Mouse (Mus musculus): ENCODE data around the gene Cacng2. TPM values are rescaled to one million over a fixed set of nuclear protein-coding genes. Genes with fewer than 3 reads are reported as not detected.

Cacng2 gene
- total RNA-seq, 2 experiments from 2014 or later = not detected

DNA sequence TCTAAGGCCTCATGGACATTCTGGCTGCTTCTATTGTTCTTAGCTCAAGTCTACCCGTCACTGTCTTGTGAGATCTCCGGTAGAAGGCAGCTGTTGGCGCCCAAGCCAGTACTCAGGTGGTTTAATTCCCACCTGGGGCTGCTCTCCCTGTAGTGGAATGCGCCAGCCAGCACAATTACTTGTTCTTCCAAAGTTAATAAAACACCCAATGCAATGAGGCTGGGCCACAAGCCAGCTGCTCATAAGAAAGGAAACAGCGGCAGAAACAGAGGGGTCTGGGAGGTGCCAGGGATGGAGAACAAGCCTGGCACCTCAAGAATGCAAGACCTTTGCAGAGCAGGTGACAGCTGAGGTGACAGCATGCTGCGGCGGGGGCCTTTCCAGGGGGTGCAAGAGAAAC is 170.8 kb downstream of the Cacng2 start:
- DNase-seq = no peak

DNA sequence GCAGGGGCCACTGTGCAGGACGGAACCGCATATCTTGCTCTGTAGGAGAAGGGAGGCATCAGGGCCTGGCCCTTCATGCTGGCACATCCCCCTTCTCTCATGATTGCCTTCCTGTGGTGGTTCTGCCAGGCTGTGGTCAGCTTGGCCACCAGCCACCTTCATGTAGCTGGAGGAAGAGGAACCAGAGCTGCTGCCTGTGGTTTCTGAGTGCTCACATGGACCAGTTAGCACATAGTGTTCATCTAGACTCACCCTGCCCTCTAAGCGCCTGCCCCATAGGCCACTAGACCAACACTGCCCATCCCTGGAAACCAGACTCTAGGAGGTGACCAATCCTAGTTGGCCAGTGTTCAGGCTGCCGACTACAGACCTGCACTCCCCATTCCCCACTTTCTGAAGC is 174.1 kb downstream of the Cacng2 start:
- DNase-seq = peak; percentile 51 to 83

Other genes starting within 250 kb of the Cacng2 start
- 100 to 1,000 TPM; 291 to 304 TPM for gene Txn2, start 191.0 kb downstream of the Cacng2 start, total RNA-seq (2021)
- gene Foxred2, start 163.3 kb downstream of the Cacng2 start, total RNA-seq (2021) = 1 to 10 TPM in 1 of 2 experiments, under 1 TPM in 1; 0.67 to 1.3 TPM
- gene Eif3d, start 149.2 kb downstream of the Cacng2 start, total RNA-seq (2021) = 10 to 100 TPM; 67.3 to 67.9 TPM
- 10 to 100 TPM in 1 of 2 experiments, 1 to 10 TPM in 1; 8.2 to 11.6 TPM for gene Ift27, start 54.1 kb upstream of the Cacng2 start, total RNA-seq (2021)
- under 1 TPM; 0.57 to 0.93 TPM for gene Pvalb, start 86.4 kb upstream of the Cacng2 start, total RNA-seq (2021)
- gene Ncf4, start 124.8 kb upstream of the Cacng2 start, total RNA-seq (2021) = 1 to 10 TPM; 2.0 to 2.8 TPM
- gene Csf2rb2, start 185.7 kb upstream of the Cacng2 start, total RNA-seq (2021) = 1 to 10 TPM in 1 of 2 experiments, under 1 TPM in 1; 0.37 to 2.5 TPM
- gene Csf2rb, start 205.7 kb upstream of the Cacng2 start, total RNA-seq (2021) = 1 to 10 TPM in 1 of 2 experiments, under 1 TPM in 1; 0.87 to 5.0 TPM